Mouse (Mus musculus): ENCODE data around the gene Spry1. TPM values are rescaled to one million over a fixed set of nuclear protein-coding genes. Genes with fewer than 3 reads are reported as not detected.
"Not testable (repeated sequence)": the region's sequence is repeated elsewhere in the genome, so short reads cannot be mapped to it uniquely, and the experiment has no call there.

The Spry1 gene
- 4.0 TPM in 2 replicates for total RNA-seq (2015)
- total RNA-seq (2017) = 1.3 and 2.7 TPM in 2 replicates

- ATAC-seq (replicated peaks; ENCODE audit: poor library complexity) = peak; percentile 95
Observed at GRCm38 (mm10) chr3:37639690-37640089, at the start of gene Spry1. Gene Spry1, plus strand, starts transcription at chr3:37639947.

GRCm38 (mm10) chr3:37595721-37596120 lies 44.0 kb upstream of the Spry1 start:
- no peak for ATAC-seq (replicated peaks; ENCODE audit: poor library complexity)

GRCm38 (mm10) chr3:37596519-37596918 lies 43.2 kb upstream of the Spry1 start:
- no peak for ATAC-seq (replicated peaks; ENCODE audit: poor library complexity)

GRCm38 (mm10) chr3:37597200-37597599 lies 42.5 kb upstream of the Spry1 start:
- no peak for ATAC-seq (replicated peaks; ENCODE audit: poor library complexity)

GRCm38 (mm10) chr3:37599641-37600040 lies 40.1 kb upstream of the Spry1 start:
- not testable (repeated sequence) for ATAC-seq (replicated peaks; ENCODE audit: poor library complexity)

- ATAC-seq (replicated peaks; ENCODE audit: poor library complexity) = no peak
Observed at GRCm38 (mm10) chr3:37602356-37602755, 37.4 kb upstream of the Spry1 start.

GRCm38 (mm10) chr3:37602890-37603289 lies 36.9 kb upstream of the Spry1 start:
- ATAC-seq (replicated peaks; ENCODE audit: poor library complexity) = no peak; the same call in 1 of the 2 replicates

- ATAC-seq (replicated peaks; ENCODE audit: poor library complexity) = peak; percentile 82
Observed at GRCm38 (mm10) chr3:37603541-37603940, 36.2 kb upstream of the Spry1 start.

GRCm38 (mm10) chr3:37604976-37605875 lies 34.5 kb upstream of the Spry1 start:
- no peak for ATAC-seq (replicated peaks; ENCODE audit: poor library complexity)

GRCm38 (mm10) chr3:37605876-37606238 lies 33.9 kb upstream of the Spry1 start:
- peak; percentile 33 for ATAC-seq (replicated peaks; ENCODE audit: poor library complexity)

- no peak for ATAC-seq (replicated peaks; ENCODE audit: poor library complexity)
Observed at GRCm38 (mm10) chr3:37608926-37609325, 30.8 kb upstream of the Spry1 start.

- ATAC-seq (replicated peaks; ENCODE audit: poor library complexity) = no peak
Observed at GRCm38 (mm10) chr3:37610670-37611069, 29.1 kb upstream of the Spry1 start.

- ATAC-seq (replicated peaks; ENCODE audit: poor library complexity) = peak; percentile 76
Observed at GRCm38 (mm10) chr3:37613722-37614121, 26.0 kb upstream of the Spry1 start.

- ATAC-seq (replicated peaks; ENCODE audit: poor library complexity) = no peak
Observed at GRCm38 (mm10) chr3:37614878-37615650, 24.7 kb upstream of the Spry1 start.

GRCm38 (mm10) chr3:37616586-37617547 lies 22.9 kb upstream of the Spry1 start:
- peak; percentile 45 for ATAC-seq (replicated peaks; ENCODE audit: poor library complexity)

- ATAC-seq (replicated peaks; ENCODE audit: poor library complexity) = 0 out of 2 replicates have a peak, but pooled peaks have one; percentile 11
Observed at GRCm38 (mm10) chr3:37632246-37632645, 7.5 kb upstream of the Spry1 start.

- no peak for ATAC-seq (replicated peaks; ENCODE audit: poor library complexity)
Observed at GRCm38 (mm10) chr3:37632751-37633150, 7.0 kb upstream of the Spry1 start.

GRCm38 (mm10) chr3:37634648-37635047 lies 5.1 kb upstream of the Spry1 start:
- ATAC-seq (replicated peaks; ENCODE audit: poor library complexity) = peak; percentile 73

- no peak for ATAC-seq (replicated peaks; ENCODE audit: poor library complexity)
Observed at GRCm38 (mm10) chr3:37636921-37637320, 2.8 kb upstream of the Spry1 start.

GRCm38 (mm10) chr3:37640162-37640721 lies 495 bp downstream of the Spry1 start:
- ATAC-seq (replicated peaks; ENCODE audit: poor library complexity) = no peak
